In the genomic region with DNA sequence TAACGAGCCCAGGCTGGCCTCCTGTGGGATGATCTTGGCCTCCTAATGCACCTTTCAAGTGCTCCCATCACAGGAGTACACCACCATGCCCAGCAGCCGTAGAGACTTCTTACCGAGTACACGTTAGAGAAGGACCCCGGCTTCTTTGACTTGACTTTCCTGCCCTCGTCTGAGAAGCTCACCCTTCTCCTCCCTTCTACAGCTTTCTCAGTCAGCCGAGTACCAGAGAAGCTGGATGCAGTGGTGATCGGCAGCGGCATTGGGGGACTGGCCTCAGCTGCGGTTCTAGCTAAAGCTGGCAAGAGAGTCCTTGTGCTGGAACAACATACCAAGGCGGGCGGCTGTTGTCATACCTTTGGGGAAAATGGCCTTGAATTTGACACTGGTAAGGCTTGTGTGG, we compare ENCODE assay signal across 17 mouse cellular contexts.
"Had no signal": no experiment of that assay in that cellular context is flagged by ENCODE, and none has a peak within 500 bp of the region (broad histone marks: within the 10 kb centered on the region; RNA-seq: fewer than 3 reads in every experiment).

No protein-coding gene starts in this region.

- H3K4me2 ChIP-seq: lung, embryonic 15.5 days; midbrain, embryonic 11.5 days; midbrain, embryonic 13.5 days; midbrain, embryonic 15.5 days; neural tube, embryonic 12.5 days; stomach, embryonic 15.5 days had no signal

- H3K27ac ChIP-seq: lung, embryonic 15.5 days; macrophage; midbrain, embryonic 13.5 days; midbrain, embryonic 15.5 days; neural tube, embryonic 12.5 days; stomach, embryonic 15.5 days had no signal

- H3K9ac ChIP-seq: liver, postnatal 0 days; lung, embryonic 15.5 days; midbrain, embryonic 13.5 days; midbrain, embryonic 15.5 days; neural tube, embryonic 12.5 days; stomach, embryonic 15.5 days had no signal

- H3K27me3 ChIP-seq: lung, embryonic 15.5 days; megakaryocyte, embryonic 14.5 days; midbrain, embryonic 13.5 days; midbrain, embryonic 15.5 days; neural tube, embryonic 12.5 days; stomach, embryonic 15.5 days had no signal

- H3K4me3 ChIP-seq: lung, embryonic 15.5 days; megakaryocyte, embryonic 14.5 days; midbrain, embryonic 13.5 days; midbrain, embryonic 15.5 days; neural tube, embryonic 12.5 days; stomach, embryonic 15.5 days had no signal

- H3K9me3 ChIP-seq: lung, embryonic 15.5 days; megakaryocyte, embryonic 14.5 days; midbrain, embryonic 13.5 days; midbrain, embryonic 15.5 days; neural tube, embryonic 12.5 days; stomach, embryonic 15.5 days had no signal

- ATAC-seq: liver, postnatal 0 days; lung, postnatal 0 days; midbrain, embryonic 13.5 days; midbrain, embryonic 15.5 days had no signal

- DNase-seq: liver, postnatal 0 days; lung, adult 2 months; lung, postnatal 14 days; lung, postnatal 36 days; right cerebral cortex, postnatal 14 days; thymus, adult 2 months; thymus, postnatal 25 days; thymus, postnatal 4 days had no signal
